Comparison of ENCODE assay signal across 1 mouse cellular context in genomic region chr12:21228650-21229049, GRCm38 (mm10).
TF ChIP-seq lines count a peak whose summit lies in the region.

No protein-coding gene starts in this region.

TF ChIP-seq in MEL, 35 proteins besides CTCF, POLR2A, EP300 and RAD21 (continued from another document):
- TF ChIP-seq NELFE (IDR thresholded peaks at IDR 0.05; ENCODE audit: low read depth, low read length) (no peak), ZMIZ1 (IDR thresholded peaks at IDR 0.05; ENCODE audit: low read depth, low read length) (no peak), ZNF384 (IDR thresholded peaks at IDR 0.05; ENCODE audit: low read depth, low read length) (no peak), ETS1 (IDR thresholded peaks at IDR 0.05; ENCODE audit: low read depth, low read length) (peak; percentile 67), BHLHE40 (IDR thresholded peaks at IDR 0.05; ENCODE audit: borderline replicate concordance, low read depth, low read length) (no peak), GATA1 (IDR thresholded peaks at IDR 0.05; ENCODE audit: low read depth, low read length) (peak; percentile 82), E2F4 (IDR thresholded peaks at IDR 0.05; ENCODE audit: borderline replicate concordance, low read depth, low read length) (no peak), MAZ (IDR thresholded peaks at IDR 0.05; ENCODE audit: low read depth, low read length) (no peak), SMC3 (IDR thresholded peaks at IDR 0.05; ENCODE audit: low read depth, low read length) (no peak), RCOR1 (IDR thresholded peaks at IDR 0.05; ENCODE audit: low read depth, low read length) (peak; percentile 67), TAL1 (IDR thresholded peaks at IDR 0.05; ENCODE audit: low read length) (peak; percentile 43), MYC (IDR thresholded peaks at IDR 0.05; ENCODE audit: low read depth, low read length) (no peak), MXI1 (IDR thresholded peaks at IDR 0.05; ENCODE audit: low read depth, low read length) (no peak; the same call in 1 of the 2 replicates), TCF12 (IDR thresholded peaks at IDR 0.05; ENCODE audit: low read depth, low read length) (peak; percentile 75), HCFC1 (IDR thresholded peaks at IDR 0.05; ENCODE audit: low read depth, low read length) (no peak), ZKSCAN1 (IDR thresholded peaks at IDR 0.05; ENCODE audit: low read depth, low read length) (no peak), ELF1 (IDR thresholded peaks at IDR 0.05; ENCODE audit: low read depth, low read length) (no peak), MAFK (IDR thresholded peaks at IDR 0.05; ENCODE audit: borderline replicate concordance, low read depth, low read length) (no peak)
TF ChIP-seq in MEL: peak in this region for 6.
